Mouse (Mus musculus): Measurements from ENCODE around the gene Zfpl1. TPM values are rescaled to one million over a fixed set of nuclear protein-coding genes. Genes with fewer than 3 reads are reported as not detected.
A peak's percentile ranks its signal among the peaks of the same experiment; 100 is the strongest.

Gene Zfpl1
- total and polyA plus RNA-seq, 2 experiments, result 7.9 to 49.1 TPM

DNA sequence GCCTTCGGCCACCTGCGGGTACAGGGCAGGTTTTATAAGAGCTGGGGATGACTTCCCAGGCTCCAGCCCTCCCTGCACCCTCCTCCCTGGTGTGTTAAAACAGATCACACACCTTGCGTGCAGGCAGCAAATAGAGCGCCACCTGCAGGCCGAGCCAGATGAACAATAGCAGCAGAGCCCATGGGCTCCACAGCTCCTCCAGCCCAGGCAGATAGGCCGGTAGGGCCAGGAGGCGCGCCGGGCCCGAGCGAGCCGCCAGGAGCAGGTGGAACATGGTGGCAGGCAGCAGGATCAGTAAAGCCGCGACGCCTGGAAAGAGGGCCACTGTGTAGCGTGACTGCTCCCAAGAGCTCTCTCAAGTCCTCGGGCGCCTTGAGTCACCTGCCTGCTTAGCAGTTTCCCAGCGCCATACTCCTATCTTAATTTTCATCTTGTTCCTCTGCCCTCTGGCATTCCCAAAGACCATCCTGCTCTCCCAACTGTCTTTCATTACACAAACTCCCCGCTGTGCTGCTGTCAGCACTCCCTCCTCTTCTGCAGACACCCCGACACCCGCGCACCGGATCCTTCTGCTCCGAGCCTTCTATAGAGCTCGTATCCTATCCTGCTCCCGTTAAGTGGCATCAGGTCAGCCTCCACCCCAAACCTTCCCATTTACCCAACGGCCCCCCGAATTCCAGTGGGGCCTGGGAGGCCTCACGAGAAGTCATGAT is 17.6 kb downstream of the Zfpl1 start:
- TF ChIP-seq CTCF (IDR thresholded peaks at IDR 0.05; ENCODE audit: low read depth, low read length) (peak; percentile 93), POLR2A (IDR thresholded peaks at IDR 0.05; ENCODE audit: extremely low read depth, insufficient read depth, low read length) (no peak)
- Histone ChIP-seq H3K36me3 (ENCODE audit: control insufficient read depth, insufficient read depth, low read length) (no peaks in the 10 kb centered on the region; the same call in 1 of the 2 replicates), H3K79me2 (ENCODE audit: control insufficient read depth, insufficient read depth, low read length) (peaks cover 5% of the 10 kb centered on the region; the same call in 1 of the 2 replicates), H3K4me1 (ENCODE audit: control insufficient read depth, insufficient read depth, low read length) (peaks cover 23% of the 10 kb centered on the region), H3K4me3 (ENCODE audit: insufficient read depth, low read depth, low read length) (peak overlapping the region; percentile 74), H3K27me3 (ENCODE audit: control insufficient read depth, insufficient read depth, low read length) (no peaks in the 10 kb centered on the region), H3K9ac (ENCODE audit: low read depth, low read length) (peak overlapping the region; percentile 85), H3K27ac (replicated peaks; ENCODE audit: insufficient read depth, low read depth, low read length) (peak overlapping the region; percentile 71)
- DNase-seq (ENCODE audit: extremely low read depth, low read depth, low spot score), result peak; percentile 70
- WGBS, result under 1% methylated on average over 30 of the region's 30 CpGs

DNA sequence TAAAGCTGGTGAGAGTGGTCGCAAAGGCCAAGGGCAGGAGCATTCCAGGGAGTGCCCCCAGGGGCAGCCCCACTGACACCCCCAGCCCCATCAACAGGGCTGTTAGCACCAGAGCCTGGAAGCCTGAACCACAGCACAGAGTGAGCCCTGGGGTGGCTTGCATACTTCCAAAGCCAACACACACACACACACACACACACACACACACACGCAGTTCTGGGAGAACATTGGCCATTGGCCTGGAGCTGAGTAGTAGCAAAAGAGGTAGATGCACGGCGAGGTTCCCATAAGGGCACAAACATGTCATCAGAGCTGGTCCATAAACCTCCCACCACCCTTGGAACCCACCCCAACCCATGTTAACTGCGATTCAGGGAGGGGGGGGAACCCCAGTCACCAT is 18.2 kb downstream of the Zfpl1 start:
- H3K4me1 ChIP-seq (ENCODE audit: control insufficient read depth, insufficient read depth, low read length), result peaks cover 24% of the 10 kb centered on the region
- H3K9ac ChIP-seq (ENCODE audit: low read depth, low read length), result peak overlapping the region; percentile 31
- TF ChIP-seq CTCF (IDR thresholded peaks at IDR 0.05; ENCODE audit: low read depth, low read length) (no peak), POLR2A (IDR thresholded peaks at IDR 0.05; ENCODE audit: extremely low read depth, insufficient read depth, low read length) (no peak)
- no peak for DNase-seq (ENCODE audit: extremely low read depth, low read depth, low spot score)
- H3K36me3 ChIP-seq (ENCODE audit: control insufficient read depth, insufficient read depth, low read length), result no peaks in the 10 kb centered on the region; the same call in 1 of the 2 replicates
- peak overlapping the region; percentile 74; the same call in 1 of the 2 replicates for H3K4me3 ChIP-seq (ENCODE audit: insufficient read depth, low read depth, low read length)
- peak overlapping the region; percentile 23; the same call in 1 of the 2 replicates for H3K27ac ChIP-seq (replicated peaks; ENCODE audit: insufficient read depth, low read depth, low read length)
- H3K27me3 ChIP-seq (ENCODE audit: control insufficient read depth, insufficient read depth, low read length), result no peaks in the 10 kb centered on the region
- peaks cover 5% of the 10 kb centered on the region; the same call in 1 of the 2 replicates for H3K79me2 ChIP-seq (ENCODE audit: control insufficient read depth, insufficient read depth, low read length)
- whole genome bisulfite sequencing, result 21% methylated on average over 5 of the region's 5 CpGs

DNA sequence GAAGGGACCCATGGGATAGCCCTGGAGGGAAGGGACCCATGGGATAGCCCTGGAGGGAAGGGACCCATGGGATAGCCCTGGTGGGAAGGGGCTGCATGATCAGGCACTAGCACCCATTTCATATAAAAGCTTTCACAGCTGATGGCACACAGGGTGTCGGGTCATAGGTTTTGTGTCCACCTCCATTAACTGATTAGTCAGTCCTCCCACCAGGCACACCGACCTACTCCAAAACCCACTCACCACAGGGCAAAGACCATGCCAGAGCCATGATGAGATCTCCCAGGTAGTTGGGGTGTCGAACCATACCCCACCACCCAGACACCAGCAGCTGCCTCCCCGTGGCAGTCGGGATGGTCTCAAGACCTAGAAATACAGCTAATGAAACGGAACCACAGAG is 21.7 kb downstream of the Zfpl1 start:
- Histone ChIP-seq H3K79me2 (ENCODE audit: control insufficient read depth, insufficient read depth, low read length) (peaks cover 5% of the 10 kb centered on the region; the same call in 1 of the 2 replicates), H3K27ac (replicated peaks; ENCODE audit: insufficient read depth, low read depth, low read length) (0 out of 2 replicates have a peak overlapping the region, but pooled peaks have one; percentile 77), H3K4me1 (ENCODE audit: control insufficient read depth, insufficient read depth, low read length) (peaks cover 30% of the 10 kb centered on the region), H3K27me3 (ENCODE audit: control insufficient read depth, insufficient read depth, low read length) (no peaks in the 10 kb centered on the region), H3K9ac (ENCODE audit: low read depth, low read length) (peak overlapping the region; percentile 3; the same call in 1 of the 2 replicates), H3K4me3 (ENCODE audit: insufficient read depth, low read depth, low read length) (no peak overlapping the region), H3K36me3 (ENCODE audit: control insufficient read depth, insufficient read depth, low read length) (peaks cover 2% of the 10 kb centered on the region; the same call in 1 of the 2 replicates)
- WGBS, result 86% methylated on average over 6 of the region's 6 CpGs
- TF ChIP-seq POLR2A (IDR thresholded peaks at IDR 0.05; ENCODE audit: extremely low read depth, insufficient read depth, low read length), result no peak
- no peak for TF ChIP-seq CTCF (IDR thresholded peaks at IDR 0.05; ENCODE audit: low read depth, low read length)
- no peak for DNase-seq (ENCODE audit: extremely low read depth, low read depth, low spot score)

DNA sequence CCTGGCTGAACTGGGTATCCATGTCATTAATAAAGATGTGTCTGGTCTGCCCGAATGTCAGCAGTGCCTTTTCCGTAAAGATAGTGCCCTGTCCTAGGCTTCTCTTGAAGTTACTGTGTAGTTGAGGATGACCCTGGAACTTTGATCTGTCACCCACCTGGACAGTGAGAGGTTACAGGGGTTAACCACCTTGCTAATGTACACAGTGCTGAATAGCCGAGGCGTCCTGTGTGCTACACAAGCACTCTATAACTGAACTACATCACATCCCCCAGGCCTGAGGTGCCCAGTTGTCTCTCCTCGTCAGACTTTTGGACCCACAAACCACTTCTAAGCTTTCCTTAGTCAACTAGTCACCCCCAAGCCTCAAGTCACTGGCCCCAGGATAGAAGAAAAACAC is 22.3 kb downstream of the Zfpl1 start:
- peaks cover 28% of the 10 kb centered on the region for H3K4me1 ChIP-seq (ENCODE audit: control insufficient read depth, insufficient read depth, low read length)
- H3K79me2 ChIP-seq (ENCODE audit: control insufficient read depth, insufficient read depth, low read length), result peaks cover 5% of the 10 kb centered on the region; the same call in 1 of the 2 replicates
- TF ChIP-seq POLR2A (IDR thresholded peaks at IDR 0.05; ENCODE audit: extremely low read depth, insufficient read depth, low read length) (no peak), CTCF (IDR thresholded peaks at IDR 0.05; ENCODE audit: low read depth, low read length) (no peak)
- no peaks in the 10 kb centered on the region for H3K27me3 ChIP-seq (ENCODE audit: control insufficient read depth, insufficient read depth, low read length)
- H3K4me3 ChIP-seq (ENCODE audit: insufficient read depth, low read depth, low read length), result peak overlapping the region; percentile 78
- DNase-seq (ENCODE audit: extremely low read depth, low read depth, low spot score), result peak; percentile 71
- H3K9ac ChIP-seq (ENCODE audit: low read depth, low read length), result peak overlapping the region; percentile 86
- peak overlapping the region; percentile 77 for H3K27ac ChIP-seq (replicated peaks; ENCODE audit: insufficient read depth, low read depth, low read length)
- WGBS, result 12% methylated on average over 5 of the region's 5 CpGs
- H3K36me3 ChIP-seq (ENCODE audit: control insufficient read depth, insufficient read depth, low read length), result peaks cover 2% of the 10 kb centered on the region; the same call in 1 of the 2 replicates

DNA sequence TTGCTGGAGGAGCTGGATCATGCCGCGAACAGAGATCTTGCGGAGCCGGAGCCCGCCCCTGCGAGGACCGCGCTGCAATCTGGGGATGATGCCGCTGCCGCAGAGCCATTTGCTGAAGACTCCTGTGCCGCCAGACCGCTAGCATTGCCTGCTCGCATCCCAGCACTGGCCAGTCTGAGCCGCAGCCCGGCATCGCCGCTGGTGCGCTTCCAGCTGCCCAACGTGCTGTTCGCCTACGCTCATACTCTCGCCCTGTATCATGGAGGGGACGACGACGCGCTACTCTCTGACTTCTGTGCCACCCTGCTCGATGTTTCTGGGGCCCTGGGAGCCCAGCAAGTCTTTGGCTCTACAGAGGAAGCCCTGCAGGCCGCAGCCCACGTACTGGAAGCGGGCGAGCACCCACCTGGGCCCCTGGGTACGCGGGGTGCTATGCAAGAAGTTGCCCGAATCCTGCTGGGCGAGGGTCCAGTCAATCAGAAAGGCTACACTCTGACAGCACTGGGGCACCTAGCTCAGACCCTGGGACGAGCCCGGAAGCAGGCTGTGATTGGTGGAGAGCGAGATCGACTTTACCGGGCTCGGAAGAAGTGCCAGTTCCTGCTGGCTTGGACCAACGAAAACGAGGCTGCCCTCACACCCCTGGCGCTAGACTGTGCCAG is 23.0 kb downstream of the Zfpl1 start:
- Histone ChIP-seq H3K27me3 (ENCODE audit: control insufficient read depth, insufficient read depth, low read length) (no peaks in the 10 kb centered on the region), H3K36me3 (ENCODE audit: control insufficient read depth, insufficient read depth, low read length) (peaks cover 2% of the 10 kb centered on the region; the same call in 1 of the 2 replicates), H3K27ac (replicated peaks; ENCODE audit: insufficient read depth, low read depth, low read length) (peak overlapping the region; percentile 77), H3K4me1 (ENCODE audit: control insufficient read depth, insufficient read depth, low read length) (peaks cover 28% of the 10 kb centered on the region), H3K4me3 (ENCODE audit: insufficient read depth, low read depth, low read length) (peak overlapping the region; percentile 78), H3K9ac (ENCODE audit: low read depth, low read length) (peak overlapping the region; percentile 86), H3K79me2 (ENCODE audit: control insufficient read depth, insufficient read depth, low read length) (peaks cover 5% of the 10 kb centered on the region; the same call in 1 of the 2 replicates)
- DNase-seq (ENCODE audit: extremely low read depth, low read depth, low spot score), result peak; percentile 72
- under 1% methylated on average over 44 of the region's 44 CpGs for whole genome bisulfite sequencing
- TF ChIP-seq CTCF (IDR thresholded peaks at IDR 0.05; ENCODE audit: low read depth, low read length) (no peak), POLR2A (IDR thresholded peaks at IDR 0.05; ENCODE audit: extremely low read depth, insufficient read depth, low read length) (peak; percentile 52; the same call in 1 of the 2 replicates)
